Mouse (Mus musculus) gastrocnemius, postnatal 14 days (tissue): Measurements from ENCODE around the gene Lcn10. TPM values are rescaled to one million over a fixed set of nuclear protein-coding genes. Genes with fewer than 3 reads are reported as not detected.
"Not testable (repeated sequence)": the region's sequence is repeated elsewhere in the genome, so short reads cannot be mapped to it uniquely, and the experiment has no call there.

Source experiments
- DNase-seq: peaks from one replicate; pipeline ENCODE4 v3.0.0; 2021; ENCODE audit warnings: mixed read lengths
- intact Hi-C: fragments of 180-260 bp; cut with DNase I; formaldehyde crosslinking; loops from one replicate; pipeline ENCODE4 v1.15.1; 2025; ENCODE audit warnings: low total_unique reads
- total RNA-seq, 2 experiments: library from RNA; stranded (reverse); gene quantifications; 2 replicates each; pipeline ENCODE4 v1.2.3; 2021

Gene Lcn10
- total RNA-seq, 2 experiments from 2014 or later, result not detected

GRCm38 (mm10) chr2:25701001-25701400, 18.5 kb downstream of the Lcn10 start:
- intact Hi-C loops, result no loop called here
- no peak for DNase-seq

- DNase-seq, result no peak
- intact Hi-C loops, result no loop called here
Measured at GRCm38 (mm10) chr2:25703706-25704105, 21.2 kb downstream of the Lcn10 start.

GRCm38 (mm10) chr2:25706643-25707481, 24.3 kb downstream of the Lcn10 start, which contains the start of gene Bmyc:
Gene Bmyc (plus strand): TSS chr2:25706739.
- intact Hi-C loops, result no loop called here
- peak; percentile 78 for DNase-seq

GRCm38 (mm10) chr2:25708121-25708520, 25.6 kb downstream of the Lcn10 start:
- intact Hi-C loops, result no loop called here
- peak; percentile 40 for DNase-seq

- DNase-seq, intact Hi-C loops: not testable (repeated sequence)
Measured at GRCm38 (mm10) chr2:25709056-25709455, 26.5 kb downstream of the Lcn10 start.

- intact Hi-C loops, DNase-seq: not testable (repeated sequence)
Measured at GRCm38 (mm10) chr2:25709791-25710190, 27.3 kb downstream of the Lcn10 start.

- intact Hi-C loops, DNase-seq: not testable (repeated sequence)
Measured at GRCm38 (mm10) chr2:25711641-25712040, 29.1 kb downstream of the Lcn10 start.

- no peak for DNase-seq
- intact Hi-C loops, result no loop called here
Measured at GRCm38 (mm10) chr2:25717222-25717621, 34.7 kb downstream of the Lcn10 start.

GRCm38 (mm10) chr2:25733199-25733930, 50.8 kb downstream of the Lcn10 start:
- intact Hi-C loops, result no loop called here
- no peak for DNase-seq

Other genes starting within 250 kb of the Lcn10 start
- gene Clic3, start 225.9 kb upstream of the Lcn10 start, total RNA-seq, result not detected
- 10 to 100 TPM; 15.7 to 18.9 TPM for gene Paxx, start 221.6 kb upstream of the Lcn10 start, total RNA-seq
- gene Ptgds, start 212.7 kb upstream of the Lcn10 start, total RNA-seq, result 1 to 10 TPM; 1.3 to 1.4 TPM
- not detected for gene Lcn12, start 188.8 kb upstream of the Lcn10 start, total RNA-seq
- 10 to 100 TPM; 68.6 to 70.5 TPM for gene Fbxw5, start 182.0 kb upstream of the Lcn10 start, total RNA-seq
- under 1 TPM; 0.91 to 0.98 TPM for gene C8g, start 181.0 kb upstream of the Lcn10 start, total RNA-seq
- gene Traf2, start 135.8 kb upstream of the Lcn10 start, total RNA-seq, result 10 to 100 TPM in 1 of 2 experiments, 1 to 10 TPM in 1; 9.7 to 13.3 TPM
- 100 to 1,000 TPM; 164 to 173 TPM for gene Edf1, start 124.9 kb upstream of the Lcn10 start, total RNA-seq
- under 1 TPM; 0.68 to 0.80 TPM for gene Mamdc4, start 107.9 kb upstream of the Lcn10 start, total RNA-seq
- gene Phpt1, start 107.5 kb upstream of the Lcn10 start, total RNA-seq, result 10 to 100 TPM; 42.6 to 44.8 TPM
- gene Ajm1, start 101.0 kb upstream of the Lcn10 start, total RNA-seq, result under 1 TPM in 1 of 2 experiments, not detected in 1; 0.10 TPM
- 10 to 100 TPM; 39.5 to 41.0 TPM for gene Rabl6, start 74.2 kb upstream of the Lcn10 start, total RNA-seq
- not detected for gene Ccdc183, start 65.0 kb upstream of the Lcn10 start, total RNA-seq
- 10 to 100 TPM; 12.1 to 14.3 TPM for gene Tmem141, start 60.7 kb upstream of the Lcn10 start, total RNA-seq
- gene Fcna, start 54.7 kb upstream of the Lcn10 start, total RNA-seq, result 1 to 10 TPM; 5.7 to 6.2 TPM
- 10 to 100 TPM; 31.0 to 33.3 TPM for gene Lcn8, start 29.6 kb upstream of the Lcn10 start, total RNA-seq
- not detected for gene Lcn5, start 24.8 kb upstream of the Lcn10 start, total RNA-seq
- gene Lcn6, start 5.9 kb upstream of the Lcn10 start, total RNA-seq, result not detected
- gene Obp2a, start 17.3 kb downstream of the Lcn10 start, total RNA-seq, result not detected
- gene Bmyc, start 24.0 kb downstream of the Lcn10 start, total RNA-seq, result 10 to 100 TPM; 10.9 to 15.5 TPM
- not detected for gene Obp2b, start 54.3 kb downstream of the Lcn10 start, total RNA-seq
- not detected for gene Lcn3, start 82.8 kb downstream of the Lcn10 start, total RNA-seq
- gene Lcn11, start 94.3 kb downstream of the Lcn10 start, total RNA-seq, result not detected
- not detected for gene Gm13539, start 99.5 kb downstream of the Lcn10 start, total RNA-seq
- not detected for gene Glt6d1, start 133.1 kb downstream of the Lcn10 start, total RNA-seq
- not detected for gene Lcn9, start 140.4 kb downstream of the Lcn10 start, total RNA-seq
- not detected for gene Sohlh1, start 164.5 kb downstream of the Lcn10 start, total RNA-seq
- gene Kcnt1, start 181.0 kb downstream of the Lcn10 start, total RNA-seq, result under 1 TPM; 0.23 to 0.84 TPM